Mouse (Mus musculus) neural tube, embryonic 13.5 days (tissue): Measurements from ENCODE around the gene Iqgap2. TPM values are rescaled to one million over a fixed set of nuclear protein-coding genes. Genes with fewer than 3 reads are reported as not detected.

Source experiments
- ATAC-seq: fragments of 200-750 bp; cut with Nextera tagmentation; 2 replicates; pipeline ENCODE4 v1.8.0; 2017; ENCODE audit warnings: low read depth, mild to moderate bottlenecking, moderate TSS enrichment, moderate library complexity
- H3K27ac ChIP-seq: fragments of 300-500 bp; sonication (generic); replicated peaks from 2 replicates; pipeline ENCODE4 v1.5.1; 2015; ENCODE audit warnings: moderate library complexity, mild to moderate bottlenecking, inconsistent platforms
- H3K27me3 ChIP-seq: fragments of 300-500 bp; sonication (generic); 2 replicates; pipeline ENCODE4 v1.6.1; 2015; ENCODE audit warnings: mild to moderate bottlenecking, inconsistent platforms
- H3K36me3 ChIP-seq: fragments of 300-500 bp; sonication (generic); 2 replicates; pipeline ENCODE4 v1.6.1; 2015; ENCODE audit warnings: mild to moderate bottlenecking, inconsistent platforms
- H3K4me1 ChIP-seq: fragments of 300-500 bp; sonication (generic); replicated peaks from 2 replicates; pipeline ENCODE4 v1.6.1; 2015; ENCODE audit warnings: inconsistent platforms
- H3K4me2 ChIP-seq: fragments of 300-500 bp; sonication (generic); 2 replicates; pipeline ENCODE4 v1.6.1; 2015; ENCODE audit warnings: inconsistent platforms, mild to moderate bottlenecking, moderate library complexity
- H3K4me3 ChIP-seq: fragments of 300-500 bp; sonication (generic); 2 replicates; pipeline ENCODE4 v1.5.1; 2015; ENCODE audit warnings: mild to moderate bottlenecking, inconsistent platforms
- H3K9ac ChIP-seq: fragments of 300-500 bp; sonication (generic); 2 replicates; pipeline ENCODE4 v1.6.1; 2015; ENCODE audit warnings: moderate library complexity, mild to moderate bottlenecking, inconsistent platforms
- H3K9me3 ChIP-seq: fragments of 300-500 bp; sonication (generic); 2 replicates; pipeline ENCODE4 v1.6.1; 2016; ENCODE audit warnings: inconsistent platforms
- WGBS: fragments of 180-500 bp; shearing (Covaris S2); methylation state at CpG from one replicate; pipeline ENCODE4 v1.1.7; 2015; 5-methylcytosine and 5-hydroxymethylcytosine counted together
- polyA plus RNA-seq: library from polyadenylated mRNA; unstranded; fragments of >200 nt; fragmentation: Nextera tagmentation; extraction: Ambion mirVana; gene quantifications from 2 replicates; pipeline ENCODE4 v1.2.1, GENCODE M21; 2015

The Iqgap2 gene
- polyA plus RNA-seq, 1 experiment from 2014 or later, result 2.7 TPM

DNA sequence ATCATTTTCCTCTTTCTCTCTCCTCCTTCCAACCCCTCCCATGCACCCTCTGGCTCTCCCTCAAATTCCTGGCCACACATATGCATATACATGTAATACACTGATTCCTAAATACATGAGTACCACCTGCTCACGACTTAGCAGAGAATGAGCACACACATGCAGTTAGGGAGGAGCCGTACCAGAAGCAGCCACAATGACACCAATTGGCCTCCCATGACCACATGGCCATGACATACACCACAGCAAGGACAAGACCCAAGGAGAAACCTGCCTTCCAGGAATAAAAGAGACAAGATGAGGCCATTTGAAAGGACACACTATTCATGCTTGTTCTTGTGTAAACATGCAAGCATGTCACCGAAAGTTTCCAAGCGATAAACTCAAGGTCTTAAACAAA lies 72.8 kb downstream of the Iqgap2 start:
- Histone ChIP-seq H3K4me1 (no peaks in the 10 kb centered on the region), H3K27me3 (no peaks in the 10 kb centered on the region), H3K9me3 (no peaks in the 10 kb centered on the region), H3K36me3 (no peaks in the 10 kb centered on the region), H3K9ac (no peak overlapping the region), H3K4me2 (no peak overlapping the region), H3K4me3 (no peak overlapping the region), H3K27ac (no peak overlapping the region)
- WGBS, result 96% methylated on average over 4 of the region's 4 CpGs
- no peak for ATAC-seq

DNA sequence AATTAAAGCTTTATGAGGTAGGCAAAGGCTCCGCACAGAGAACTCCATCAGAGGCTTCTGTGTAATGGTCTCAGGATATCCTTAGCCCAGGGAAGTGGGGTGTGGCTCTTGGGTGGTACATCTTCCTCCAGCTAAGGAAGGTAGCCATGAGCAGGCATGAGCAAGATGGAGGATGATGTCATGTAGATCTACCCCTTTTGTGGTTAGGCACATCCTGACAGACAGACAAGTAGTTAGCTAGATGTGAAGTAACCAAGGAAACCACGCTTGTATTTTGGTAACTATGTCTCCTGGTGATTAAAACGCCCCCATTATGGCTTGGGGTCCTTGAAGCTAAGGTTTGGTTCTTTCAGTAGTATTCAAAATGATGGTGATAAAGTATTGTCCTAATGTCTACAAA lies 78.1 kb downstream of the Iqgap2 start:
- Histone ChIP-seq H3K27me3 (no peaks in the 10 kb centered on the region), H3K36me3 (no peaks in the 10 kb centered on the region), H3K27ac (no peak overlapping the region), H3K9me3 (no peaks in the 10 kb centered on the region), H3K4me2 (no peak overlapping the region), H3K9ac (no peak overlapping the region), H3K4me1 (no peaks in the 10 kb centered on the region), H3K4me3 (no peak overlapping the region)
- WGBS, result 93% methylated on average over 3 of the region's 3 CpGs
- no peak for ATAC-seq

DNA sequence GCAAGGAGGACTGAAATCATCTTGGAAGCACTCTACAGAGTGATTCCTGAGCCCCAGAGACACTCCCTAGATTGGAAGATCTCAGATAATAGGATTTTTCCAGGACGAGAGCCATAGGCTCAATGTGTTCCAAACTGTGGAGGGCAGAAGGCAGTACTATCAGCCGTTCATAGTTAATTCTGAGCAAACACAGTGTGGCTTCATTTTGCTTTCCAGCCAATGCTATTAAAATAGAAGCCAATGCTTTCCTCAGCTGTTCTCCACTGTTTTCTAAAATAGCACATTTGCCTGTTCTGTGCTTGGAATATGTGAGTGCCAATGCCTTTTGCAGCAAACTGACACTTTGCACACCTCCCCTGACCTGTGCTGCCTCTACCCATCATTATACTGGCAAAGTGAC lies 80.9 kb downstream of the Iqgap2 start:
- Histone ChIP-seq H3K27me3 (no peaks in the 10 kb centered on the region), H3K4me3 (no peak overlapping the region), H3K4me2 (no peak overlapping the region), H3K36me3 (no peaks in the 10 kb centered on the region), H3K9ac (no peak overlapping the region), H3K27ac (no peak overlapping the region), H3K9me3 (no peaks in the 10 kb centered on the region), H3K4me1 (peaks cover 12% of the 10 kb centered on the region)
- WGBS, result 84% methylated on average over 2 of the region's 2 CpGs
- ATAC-seq, result no peak

DNA sequence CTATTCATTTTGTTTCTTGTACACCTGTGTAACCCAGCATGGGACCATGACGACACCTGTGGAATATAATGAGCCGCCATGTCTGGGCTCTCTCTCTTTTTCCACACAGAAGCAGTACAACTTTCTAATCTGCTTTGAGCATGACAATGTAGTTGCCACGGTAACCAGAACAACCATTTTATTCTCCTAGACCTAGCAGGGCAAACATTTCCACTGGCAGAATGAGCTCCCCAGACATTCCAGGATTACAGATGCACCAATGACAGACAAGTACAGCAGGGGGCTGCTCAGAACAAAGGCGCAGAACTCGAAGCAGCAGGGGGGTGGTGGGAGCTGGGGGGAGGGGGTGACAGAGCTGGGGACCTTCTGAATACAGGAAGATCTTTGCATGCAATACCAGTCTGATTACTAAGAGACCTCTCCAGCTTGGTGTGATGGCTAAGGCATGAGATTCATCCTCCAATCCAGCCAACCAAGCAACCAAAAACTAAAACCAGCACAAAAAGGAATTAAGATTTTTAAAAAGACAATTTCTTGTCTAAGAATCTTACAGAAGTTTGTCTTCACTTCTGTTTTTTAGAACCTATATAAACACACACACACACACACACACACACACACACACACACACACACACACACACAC lies 84.5 kb downstream of the Iqgap2 start:
- peaks cover 16% of the 10 kb centered on the region for H3K4me1 ChIP-seq
- 14% methylated on average over 5 of the region's 5 CpGs for WGBS
- H3K27ac ChIP-seq, result no peak overlapping the region
- peak; percentile 89 for ATAC-seq
- no peaks in the 10 kb centered on the region for H3K36me3 ChIP-seq
- no peaks in the 10 kb centered on the region for H3K27me3 ChIP-seq
- 0 out of 2 replicates have a peak overlapping the region, but pooled peaks have one; percentile 9 for H3K4me2 ChIP-seq
- no peak overlapping the region for H3K9ac ChIP-seq
- H3K4me3 ChIP-seq, result no peak overlapping the region
- no peaks in the 10 kb centered on the region for H3K9me3 ChIP-seq

DNA sequence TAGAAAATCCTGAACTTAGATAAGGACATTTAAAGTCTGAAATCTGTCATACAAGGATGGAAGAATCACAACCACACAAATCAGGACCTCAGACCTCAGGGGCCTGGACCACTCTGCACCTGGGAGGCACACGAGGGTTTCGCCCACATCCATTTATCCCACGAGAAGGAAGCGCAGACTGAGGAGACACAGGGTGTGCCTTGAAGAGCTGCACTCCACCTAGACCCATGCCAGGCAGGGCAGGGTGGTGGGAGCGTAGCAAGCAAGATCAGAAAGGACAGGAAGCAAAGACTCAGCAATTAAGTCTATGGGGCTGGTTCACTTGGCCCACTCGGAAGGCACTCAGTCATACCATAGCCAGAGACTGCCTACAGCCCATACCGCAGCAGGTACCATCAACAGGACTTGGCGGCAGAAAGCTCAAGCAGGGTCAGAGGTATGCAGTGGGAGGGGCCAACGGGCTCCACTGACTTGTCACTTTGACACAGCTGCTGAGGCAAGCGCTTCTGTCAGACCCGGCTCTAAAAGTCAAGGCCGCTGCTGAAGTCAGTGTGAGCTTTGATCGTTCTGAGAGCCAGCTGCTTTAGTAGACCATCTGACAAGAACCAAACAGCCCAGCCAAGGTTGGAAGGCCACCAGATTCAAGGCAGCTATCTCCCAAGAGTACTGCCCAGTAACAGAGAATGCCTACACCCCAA lies 86.1 kb downstream of the Iqgap2 start:
- no peak overlapping the region for H3K27ac ChIP-seq
- no peaks in the 10 kb centered on the region for H3K27me3 ChIP-seq
- H3K4me1 ChIP-seq, result peaks cover 25% of the 10 kb centered on the region
- no peaks in the 10 kb centered on the region for H3K36me3 ChIP-seq
- no peak overlapping the region for H3K4me3 ChIP-seq
- no peaks in the 10 kb centered on the region for H3K9me3 ChIP-seq
- 58% methylated on average over 13 of the region's 13 CpGs for WGBS
- no peak overlapping the region for H3K9ac ChIP-seq
- ATAC-seq, result no peak
- H3K4me2 ChIP-seq, result no peak overlapping the region

DNA sequence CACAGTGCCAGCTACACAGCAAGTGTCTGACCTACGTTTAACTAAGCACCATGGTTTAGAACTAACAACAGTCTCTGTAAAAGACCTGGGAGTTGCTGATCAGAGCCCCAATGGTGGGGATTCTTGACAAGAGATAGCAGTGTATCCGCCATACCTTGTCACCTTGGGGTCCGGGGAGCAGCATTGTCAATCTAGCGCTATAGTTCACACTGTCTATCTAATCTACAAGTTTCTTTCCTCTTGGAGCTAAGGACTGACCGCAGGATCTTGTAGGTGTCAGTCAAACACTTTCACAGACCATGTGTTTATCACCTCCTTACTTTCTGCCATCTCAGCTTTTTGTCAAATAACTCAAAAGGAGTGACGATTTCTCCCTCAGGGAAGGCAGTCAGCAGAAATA lies 87.6 kb downstream of the Iqgap2 start:
- WGBS, result 87% methylated on average over 6 of the region's 6 CpGs
- no peaks in the 10 kb centered on the region for H3K36me3 ChIP-seq
- no peak overlapping the region for H3K27ac ChIP-seq
- H3K9ac ChIP-seq, result no peak overlapping the region
- H3K4me3 ChIP-seq, result no peak overlapping the region
- no peaks in the 10 kb centered on the region for H3K27me3 ChIP-seq
- H3K4me2 ChIP-seq, result no peak overlapping the region
- peaks cover 27% of the 10 kb centered on the region for H3K4me1 ChIP-seq
- no peaks in the 10 kb centered on the region for H3K9me3 ChIP-seq
- no peak for ATAC-seq

DNA sequence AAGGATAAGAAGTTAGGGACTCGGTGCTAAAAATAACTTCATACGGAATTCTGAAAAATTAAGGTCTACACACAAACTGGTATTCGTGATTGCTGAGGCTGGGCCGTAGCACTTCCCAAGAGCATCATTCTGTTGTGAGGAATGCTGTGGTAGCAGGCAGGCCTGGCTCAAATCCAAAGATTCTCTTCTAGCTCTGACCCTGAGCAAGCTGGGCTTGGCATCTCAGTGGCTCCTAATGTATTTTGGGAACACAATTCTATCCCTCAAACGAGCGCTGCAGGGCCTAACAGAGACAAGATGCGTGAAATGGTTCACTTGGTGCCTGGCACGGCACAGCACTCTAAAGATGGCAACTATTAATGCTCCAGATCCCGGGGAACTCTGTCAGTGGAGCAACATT lies 90.8 kb downstream of the Iqgap2 start:
- ATAC-seq, result no peak
- H3K9ac ChIP-seq, result no peak overlapping the region
- H3K27ac ChIP-seq, result no peak overlapping the region; the same call in 1 of the 2 replicates
- H3K36me3 ChIP-seq, result no peaks in the 10 kb centered on the region
- WGBS, result 69% methylated on average over 9 of the region's 9 CpGs
- H3K27me3 ChIP-seq, result no peaks in the 10 kb centered on the region
- no peaks in the 10 kb centered on the region for H3K9me3 ChIP-seq
- H3K4me3 ChIP-seq, result no peak overlapping the region
- peaks cover 15% of the 10 kb centered on the region; the same call in 1 of the 2 replicates for H3K4me1 ChIP-seq
- H3K4me2 ChIP-seq, result no peak overlapping the region

DNA sequence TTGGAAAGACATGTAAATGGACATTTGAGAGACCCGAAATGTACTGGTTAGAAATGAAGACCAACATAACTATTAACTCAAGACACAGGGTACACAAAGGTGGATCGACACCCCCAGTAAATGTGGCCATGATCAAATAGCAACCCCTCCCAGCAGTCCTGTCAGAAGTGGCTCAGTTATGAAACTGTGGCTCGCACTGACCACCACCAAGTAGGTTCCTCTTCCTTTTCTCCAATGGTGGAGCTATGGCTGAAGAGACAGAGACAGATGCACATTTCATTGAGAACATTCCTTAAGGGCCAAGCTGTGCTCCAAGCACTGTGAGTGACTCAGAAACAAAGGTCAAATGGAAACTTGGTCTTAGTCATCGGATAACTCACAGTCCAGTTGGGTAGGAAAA lies 92.4 kb downstream of the Iqgap2 start:
- H3K27me3 ChIP-seq, result no peaks in the 10 kb centered on the region
- no peak for ATAC-seq
- 85% methylated on average over 4 of the region's 4 CpGs for WGBS

DNA sequence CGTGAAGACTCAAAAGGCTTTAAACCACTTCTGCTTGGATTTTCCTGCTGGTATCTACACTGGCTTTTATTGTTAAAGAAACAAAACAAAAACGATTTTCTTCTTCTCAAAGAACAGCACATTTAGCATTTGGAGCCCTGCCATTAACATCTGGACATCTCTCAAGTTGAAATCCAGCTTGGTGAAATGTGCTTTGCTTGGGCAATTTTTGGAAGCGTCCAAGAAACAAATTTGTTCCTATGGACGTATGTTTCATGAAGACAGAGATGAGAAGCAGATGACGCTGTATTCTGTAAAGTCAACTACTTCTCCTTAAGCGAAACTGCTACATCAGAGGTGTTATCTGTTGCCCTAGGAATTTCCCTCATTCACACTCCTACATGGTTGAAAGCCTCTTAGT lies 93.0 kb downstream of the Iqgap2 start:
- Histone ChIP-seq H3K36me3 (no peaks in the 10 kb centered on the region), H3K27ac (no peak overlapping the region), H3K9me3 (no peaks in the 10 kb centered on the region), H3K4me2 (no peak overlapping the region), H3K4me3 (no peak overlapping the region), H3K4me1 (peaks cover 11% of the 10 kb centered on the region; the same call in 1 of the 2 replicates), H3K9ac (no peak overlapping the region), H3K27me3 (no peaks in the 10 kb centered on the region)
- 67% methylated on average over 6 of the region's 6 CpGs for WGBS
- no peak for ATAC-seq

More for the DNA sequence above, 92.4 kb downstream of the Iqgap2 start:
- no peak overlapping the region for H3K27ac ChIP-seq
- H3K9me3 ChIP-seq, result no peaks in the 10 kb centered on the region
- H3K4me1 ChIP-seq, result peaks cover 11% of the 10 kb centered on the region; the same call in 1 of the 2 replicates
- H3K4me2 ChIP-seq, result no peak overlapping the region
- H3K36me3 ChIP-seq, result no peaks in the 10 kb centered on the region
- no peak overlapping the region for H3K9ac ChIP-seq
- no peak overlapping the region for H3K4me3 ChIP-seq

DNA sequence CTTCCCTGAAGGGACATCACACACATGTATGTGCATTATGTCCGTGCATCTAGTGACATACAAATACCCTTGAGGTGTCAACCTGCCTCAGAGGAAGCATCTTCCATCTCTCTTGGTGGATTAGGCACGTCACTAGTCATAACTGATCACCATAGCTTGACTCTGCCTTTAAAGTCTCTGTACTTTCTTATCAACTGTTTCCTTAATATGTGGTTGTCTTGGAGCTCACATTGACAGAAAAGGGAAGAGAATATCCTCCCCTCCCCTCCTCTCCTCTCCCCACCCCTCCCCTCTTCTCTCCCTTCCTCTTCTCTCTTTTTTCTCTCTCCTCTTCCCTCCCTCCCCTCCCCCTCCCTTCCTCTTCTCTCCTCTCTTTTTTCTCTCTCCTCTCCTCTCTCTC lies 94.2 kb downstream of the Iqgap2 start:
- Histone ChIP-seq H3K9me3 (no peaks in the 10 kb centered on the region), H3K4me2 (no peak overlapping the region), H3K27ac (no peak overlapping the region), H3K27me3 (no peaks in the 10 kb centered on the region), H3K36me3 (no peaks in the 10 kb centered on the region), H3K4me1 (peaks cover 11% of the 10 kb centered on the region; the same call in 1 of the 2 replicates), H3K9ac (no peak overlapping the region), H3K4me3 (no peak overlapping the region)
- WGBS, result 90% methylated on average over 2 of the region's 2 CpGs
- ATAC-seq, result no peak

DNA sequence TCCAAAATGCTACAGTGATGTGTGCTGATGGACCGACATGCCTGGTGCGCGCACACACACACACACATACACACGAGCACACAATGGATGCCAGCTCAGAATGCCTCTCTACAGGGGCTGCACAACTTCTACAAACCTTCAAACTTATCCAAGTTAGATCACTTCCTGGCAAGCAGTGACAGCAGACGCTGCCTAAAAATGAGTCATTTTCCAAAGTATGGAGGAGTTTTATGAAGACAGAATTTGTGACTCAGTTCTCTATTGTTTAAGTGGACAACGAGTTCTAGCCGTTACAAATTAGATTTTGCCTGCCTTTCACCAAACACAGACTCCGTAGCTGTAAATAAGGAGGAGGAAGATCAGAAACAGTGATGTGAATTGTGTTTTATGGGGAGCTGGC lies 97.4 kb downstream of the Iqgap2 start:
- no peaks in the 10 kb centered on the region; the same call in 1 of the 2 replicates for H3K4me1 ChIP-seq

DNA sequence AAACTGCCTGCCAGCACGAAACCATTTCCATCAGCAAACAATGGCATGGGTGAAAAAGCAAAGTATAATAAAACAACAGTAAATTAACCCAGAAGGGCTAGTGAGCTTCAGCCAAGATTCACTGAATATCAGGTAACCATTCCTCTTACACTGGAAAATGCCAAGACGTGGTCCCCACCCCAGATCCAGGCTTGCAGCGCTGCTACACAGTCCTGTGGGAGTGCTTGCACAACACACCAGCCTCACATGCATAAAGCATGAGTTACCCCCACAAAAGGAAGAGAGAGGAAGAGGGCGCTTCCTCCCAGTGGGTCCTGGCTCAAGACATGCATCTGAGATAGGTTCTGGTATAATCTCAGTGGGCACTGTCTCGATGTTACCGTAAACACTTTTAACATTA lies 100.8 kb downstream of the Iqgap2 start:
- WGBS, result 62% methylated on average over 6 of the region's 6 CpGs
- ATAC-seq, result no peak
- no peak overlapping the region for H3K9ac ChIP-seq
- H3K4me3 ChIP-seq, result no peak overlapping the region
- no peak overlapping the region for H3K27ac ChIP-seq
- H3K4me1 ChIP-seq, result no peaks in the 10 kb centered on the region; the same call in 1 of the 2 replicates
- H3K9me3 ChIP-seq, result no peaks in the 10 kb centered on the region
- no peaks in the 10 kb centered on the region for H3K27me3 ChIP-seq
- H3K4me2 ChIP-seq, result no peak overlapping the region
- no peaks in the 10 kb centered on the region for H3K36me3 ChIP-seq

More for the DNA sequence above, 97.4 kb downstream of the Iqgap2 start:
- H3K9me3 ChIP-seq, result no peaks in the 10 kb centered on the region
- no peaks in the 10 kb centered on the region for H3K27me3 ChIP-seq
- ATAC-seq, result no peak
- no peak overlapping the region for H3K4me2 ChIP-seq
- H3K9ac ChIP-seq, result no peak overlapping the region
- WGBS, result 51% methylated on average over 8 of the region's 8 CpGs
- H3K27ac ChIP-seq, result no peak overlapping the region
- no peak overlapping the region for H3K4me3 ChIP-seq
- no peaks in the 10 kb centered on the region for H3K36me3 ChIP-seq
